Mouse (Mus musculus): Measurements from ENCODE around the gene Gm20481. TPM values are rescaled to one million over a fixed set of nuclear protein-coding genes. Genes with fewer than 3 reads are reported as not detected.

Gm20481 gene
- polyA plus RNA-seq, 1 experiment from 2014 or later, result not detected

DNA sequence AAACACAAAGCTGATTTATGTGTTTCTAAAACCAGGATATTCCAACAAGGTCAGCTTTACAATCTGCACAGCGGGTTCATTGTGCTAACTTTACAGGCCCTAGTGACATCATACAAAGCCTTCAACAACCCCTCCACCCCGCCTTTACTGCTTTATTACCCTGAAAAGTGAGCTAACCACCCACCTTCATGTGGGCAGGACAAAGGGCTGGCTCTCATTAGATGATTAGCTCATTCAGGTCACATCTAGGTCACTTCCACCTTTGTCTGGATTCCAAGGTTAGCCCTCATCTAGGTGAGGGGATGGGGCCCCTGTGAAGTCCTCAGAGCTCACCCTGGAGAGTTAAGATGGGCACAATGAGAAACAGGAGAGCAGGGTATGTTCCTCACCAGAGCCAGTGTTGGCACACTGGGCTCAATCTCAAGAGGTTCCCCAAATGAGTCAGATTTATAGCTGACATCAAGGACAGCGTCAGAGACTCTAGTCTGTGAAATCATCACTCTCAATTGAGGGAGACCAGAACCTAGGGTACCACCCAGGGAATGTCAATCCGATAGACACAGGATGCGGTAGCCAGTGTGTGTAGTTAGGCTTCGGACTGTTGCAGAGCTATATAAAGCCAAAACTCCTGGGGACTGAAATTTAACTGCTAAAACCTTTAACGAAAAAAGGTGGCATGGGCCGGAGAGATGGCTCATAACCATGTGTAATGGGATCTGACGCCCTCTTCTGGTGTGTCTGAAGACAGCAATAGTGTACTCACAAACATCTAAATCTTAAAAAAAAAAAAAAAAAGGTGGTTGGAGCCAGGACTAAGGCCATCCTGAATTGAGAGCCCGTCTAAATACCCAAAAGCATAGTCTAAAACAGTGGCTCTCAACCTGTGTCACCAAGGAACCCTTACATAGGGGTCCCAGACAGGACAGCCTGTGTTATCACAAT, 18.9 kb upstream of the Gm20481 start:
- peak; percentile 80 for ATAC-seq
- Histone ChIP-seq H3K4me2 (replicated peaks; ENCODE audit: low read depth) (peak overlapping the region; percentile 75), H3K27ac (ENCODE audit: low read depth, low read length) (peak overlapping the region; percentile 88), H3K4me3 (ENCODE audit: low read depth, low read length) (peak overlapping the region; percentile 84), H3K9ac (ENCODE audit: low read depth, low read length) (peak overlapping the region; percentile 79), H3K36me3 (ENCODE audit: control insufficient read depth, insufficient read depth) (0 out of 2 replicates have a peak, but pooled peaks cover 6% of the 10 kb centered on the region), H3K27me3 (replicated peaks; ENCODE audit: control insufficient read depth, insufficient read depth, low read length) (no peaks in the 10 kb centered on the region), H3K4me1 (replicated peaks; ENCODE audit: control insufficient read depth, insufficient read depth, low read length) (no peaks in the 10 kb centered on the region; the same call in 1 of the 2 replicates), H3K9me3 (ENCODE audit: control insufficient read depth) (no peaks in the 10 kb centered on the region)
- TF ChIP-seq CTCF (IDR thresholded peaks at IDR 0.05; ENCODE audit: low read depth), result peak; percentile 52
- WGBS, result 14% methylated on average over 10 of the region's 10 CpGs

DNA sequence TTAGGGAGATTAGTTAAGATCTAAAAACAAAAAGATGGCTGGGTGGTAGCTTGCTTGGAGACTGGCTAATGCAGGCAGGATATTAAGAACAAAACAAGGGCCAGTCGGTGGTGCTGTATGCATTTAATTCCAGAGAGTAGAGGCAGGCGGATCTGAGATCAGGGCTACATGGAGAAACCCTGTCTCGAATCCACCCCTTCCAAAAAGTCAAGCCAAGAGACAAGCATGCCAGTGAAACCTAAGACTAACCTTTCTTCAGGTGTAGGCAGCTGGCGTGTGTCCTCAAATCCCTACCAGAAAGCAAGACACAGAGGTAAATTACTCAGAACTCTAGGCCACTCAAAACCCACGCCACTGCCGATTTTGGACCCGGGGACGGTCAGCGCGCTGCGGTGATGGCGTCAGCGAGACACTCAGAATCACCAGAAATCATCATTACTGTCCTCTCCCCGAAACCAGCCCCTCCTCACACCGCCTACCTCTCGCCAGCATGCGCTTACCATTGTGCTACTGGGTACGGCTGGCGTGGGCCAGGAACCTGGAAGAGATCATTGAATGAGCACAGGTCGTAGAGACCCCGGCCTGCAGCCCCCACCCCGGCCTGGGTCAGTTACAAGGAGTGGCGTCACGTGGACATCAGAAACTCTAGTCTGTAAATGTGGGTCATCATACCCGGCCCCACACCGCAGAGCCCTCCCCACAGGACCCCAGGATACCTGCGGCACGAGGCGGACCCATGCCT, 17.9 kb upstream of the Gm20481 start:
- peak overlapping the region; percentile 75 for H3K4me2 ChIP-seq (replicated peaks; ENCODE audit: low read depth)
- H3K4me1 ChIP-seq (replicated peaks; ENCODE audit: control insufficient read depth, insufficient read depth, low read length), result no peaks in the 10 kb centered on the region; the same call in 1 of the 2 replicates
- H3K27me3 ChIP-seq (replicated peaks; ENCODE audit: control insufficient read depth, insufficient read depth, low read length), result no peaks in the 10 kb centered on the region
- peak overlapping the region; percentile 84 for H3K4me3 ChIP-seq (ENCODE audit: low read depth, low read length)
- H3K9ac ChIP-seq (ENCODE audit: low read depth, low read length), result peak overlapping the region; percentile 79
- TF ChIP-seq CTCF (IDR thresholded peaks at IDR 0.05; ENCODE audit: low read depth), result no peak
- no peaks in the 10 kb centered on the region for H3K9me3 ChIP-seq (ENCODE audit: control insufficient read depth)
- H3K36me3 ChIP-seq (ENCODE audit: control insufficient read depth, insufficient read depth), result 0 out of 2 replicates have a peak, but pooled peaks cover 6% of the 10 kb centered on the region
- H3K27ac ChIP-seq (ENCODE audit: low read depth, low read length), result peak overlapping the region; percentile 88
- ATAC-seq, result no peak
- under 1% methylated on average over 29 of the region's 29 CpGs for WGBS

DNA sequence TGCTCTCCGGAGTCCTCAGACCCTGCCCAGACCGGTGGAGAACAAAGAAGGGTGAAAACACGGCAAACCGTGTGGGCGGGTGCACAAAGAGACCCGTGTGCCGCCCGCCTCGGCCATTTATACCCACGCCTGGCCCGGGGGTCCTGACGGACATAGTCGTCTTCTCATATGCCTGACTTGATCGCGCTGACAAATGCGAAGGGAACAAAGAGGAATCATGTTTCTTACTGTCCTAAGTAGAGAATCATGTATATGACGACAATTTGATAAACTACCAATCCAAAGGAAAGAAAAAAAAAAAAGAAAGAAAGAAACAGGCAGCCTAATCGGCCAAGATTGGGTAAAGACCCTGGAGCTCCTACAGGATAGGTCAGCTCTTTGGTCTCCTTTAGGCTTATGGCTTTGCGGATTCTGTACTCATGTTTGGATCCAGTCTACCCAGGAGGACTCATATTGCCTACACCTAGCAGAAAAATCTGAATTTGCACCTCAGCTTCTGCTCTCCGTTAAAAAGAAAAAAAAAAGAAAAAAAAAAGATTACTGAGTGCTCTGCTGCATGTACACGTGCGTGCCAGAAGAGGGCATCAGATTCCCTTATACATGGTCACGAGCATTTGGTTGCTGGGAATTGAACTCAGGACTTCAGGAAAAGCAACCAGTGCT, 17.2 kb upstream of the Gm20481 start:
- WGBS, result under 1% methylated on average over 23 of the region's 23 CpGs
- Histone ChIP-seq H3K4me2 (replicated peaks; ENCODE audit: low read depth) (peak overlapping the region; percentile 75), H3K9me3 (ENCODE audit: control insufficient read depth) (no peaks in the 10 kb centered on the region), H3K27me3 (replicated peaks; ENCODE audit: control insufficient read depth, insufficient read depth, low read length) (no peaks in the 10 kb centered on the region), H3K4me1 (replicated peaks; ENCODE audit: control insufficient read depth, insufficient read depth, low read length) (no peaks in the 10 kb centered on the region; the same call in 1 of the 2 replicates), H3K27ac (ENCODE audit: low read depth, low read length) (peak overlapping the region; percentile 88), H3K4me3 (ENCODE audit: low read depth, low read length) (peak overlapping the region; percentile 84), H3K9ac (ENCODE audit: low read depth, low read length) (peak overlapping the region; percentile 79), H3K36me3 (ENCODE audit: control insufficient read depth, insufficient read depth) (0 out of 2 replicates have a peak, but pooled peaks cover 6% of the 10 kb centered on the region)
- peak; percentile 48 for ATAC-seq
- TF ChIP-seq CTCF (IDR thresholded peaks at IDR 0.05; ENCODE audit: low read depth), result peak; percentile 78

DNA sequence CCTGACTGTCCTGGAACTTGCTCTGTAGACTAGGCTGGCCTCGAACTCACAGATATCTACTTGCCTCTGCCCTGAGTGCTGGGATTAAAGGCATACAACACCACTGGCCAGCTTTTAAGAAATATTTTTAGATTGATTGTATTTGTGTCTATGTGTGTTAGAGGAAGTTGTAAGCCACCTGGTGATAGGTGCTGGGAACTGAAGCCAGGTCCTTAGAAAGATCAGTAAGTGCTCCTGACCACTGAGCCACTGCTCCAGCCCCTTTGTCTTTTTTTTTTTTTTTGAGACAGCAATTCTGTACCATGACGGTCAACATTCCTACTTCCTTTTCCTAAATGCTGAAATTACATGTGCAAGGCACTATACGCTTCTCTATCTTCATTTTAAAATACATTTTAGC, 16.5 kb upstream of the Gm20481 start:
- no peak overlapping the region for H3K4me3 ChIP-seq (ENCODE audit: low read depth, low read length)
- no peaks in the 10 kb centered on the region; the same call in 1 of the 2 replicates for H3K4me1 ChIP-seq (replicated peaks; ENCODE audit: control insufficient read depth, insufficient read depth, low read length)
- WGBS, result 79% methylated on average over 3 of the region's 3 CpGs
- TF ChIP-seq CTCF (IDR thresholded peaks at IDR 0.05; ENCODE audit: low read depth), result no peak
- peak overlapping the region; percentile 75; the same call in 1 of the 2 replicates for H3K4me2 ChIP-seq (replicated peaks; ENCODE audit: low read depth)
- H3K27me3 ChIP-seq (replicated peaks; ENCODE audit: control insufficient read depth, insufficient read depth, low read length), result no peaks in the 10 kb centered on the region
- H3K36me3 ChIP-seq (ENCODE audit: control insufficient read depth, insufficient read depth), result 0 out of 2 replicates have a peak, but pooled peaks cover 6% of the 10 kb centered on the region
- H3K27ac ChIP-seq (ENCODE audit: low read depth, low read length), result no peak overlapping the region
- ATAC-seq, result no peak
- no peak overlapping the region for H3K9ac ChIP-seq (ENCODE audit: low read depth, low read length)
- H3K9me3 ChIP-seq (ENCODE audit: control insufficient read depth), result no peaks in the 10 kb centered on the region

DNA sequence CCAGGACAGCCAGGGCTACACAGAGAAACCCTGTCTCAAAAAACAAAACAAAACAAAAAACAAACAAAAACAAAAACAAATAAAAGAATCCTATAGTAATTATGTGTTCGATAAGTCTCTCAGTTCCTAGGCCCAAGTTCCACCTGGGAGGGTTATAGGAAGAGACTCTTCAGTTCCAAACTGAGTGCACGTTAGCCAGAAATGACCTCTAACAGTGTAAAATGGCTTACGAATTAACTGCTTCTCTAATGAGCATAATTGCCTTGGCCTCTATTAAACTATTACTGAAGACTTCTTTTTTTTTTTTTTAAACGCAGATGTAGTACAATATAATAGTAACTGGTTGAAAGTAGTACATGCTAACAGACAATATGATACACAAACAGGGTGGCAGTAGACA, 15.8 kb upstream of the Gm20481 start:
- H3K9me3 ChIP-seq (ENCODE audit: control insufficient read depth), result no peaks in the 10 kb centered on the region
- TF ChIP-seq CTCF (IDR thresholded peaks at IDR 0.05; ENCODE audit: low read depth), result no peak
- no peaks in the 10 kb centered on the region; the same call in 1 of the 2 replicates for H3K4me1 ChIP-seq (replicated peaks; ENCODE audit: control insufficient read depth, insufficient read depth, low read length)
- no peak overlapping the region for H3K27ac ChIP-seq (ENCODE audit: low read depth, low read length)
- H3K4me3 ChIP-seq (ENCODE audit: low read depth, low read length), result no peak overlapping the region
- no peak overlapping the region for H3K9ac ChIP-seq (ENCODE audit: low read depth, low read length)
- no peak for ATAC-seq
- H3K36me3 ChIP-seq (ENCODE audit: control insufficient read depth, insufficient read depth), result 0 out of 2 replicates have a peak, but pooled peaks cover 6% of the 10 kb centered on the region
- H3K27me3 ChIP-seq (replicated peaks; ENCODE audit: control insufficient read depth, insufficient read depth, low read length), result no peaks in the 10 kb centered on the region
- 90% methylated on average over 4 of the region's 4 CpGs for WGBS
- no peak overlapping the region for H3K4me2 ChIP-seq (replicated peaks; ENCODE audit: low read depth)

All from intestine, postnatal 0 days (tissue).